In genomic region chr9:44134851-44135730, GRCm38 (mm10) we compare ENCODE assay signal across 9 mouse cellular contexts. TPM values are rescaled to one million over a fixed set of nuclear protein-coding genes. Genes with fewer than 3 reads are reported as not detected.
DNase-seq lines count a peak whose midpoint lies in the region; ATAC-seq and TF ChIP-seq lines count a peak whose summit lies in the region.
"Had no signal": no experiment of that assay in that cellular context is flagged by ENCODE, and none has a peak within 500 bp of the region (broad histone marks: within the 10 kb centered on the region; RNA-seq: fewer than 3 reads in every experiment).

No protein-coding gene starts in this region.

- peak overlapping the region; percentile 82 for H3K4me3 ChIP-seq in ES-Bruce4 (ENCODE audit: low read depth, low read length)
- peak overlapping the region; percentile 45 for H3K4me3 ChIP-seq in forebrain, embryonic 14.5 days (ENCODE audit: low read depth, low read length)
- peak overlapping the region; percentile 42 for H3K4me3 ChIP-seq in hindbrain, embryonic 12.5 days
- H3K4me3 ChIP-seq in limb, embryonic 14.5 days (replicated peaks; ENCODE audit: low read length): peak overlapping the region; percentile 67
- peak overlapping the region; percentile 39 for H3K4me3 ChIP-seq in midbrain, postnatal 0 days (ENCODE audit: low read depth, low read length)

- H3K4me2 ChIP-seq in forebrain, embryonic 14.5 days (ENCODE audit: low read length): peak overlapping the region; percentile 88
- peak overlapping the region; percentile 76 for H3K4me2 ChIP-seq in hindbrain, embryonic 12.5 days (replicated peaks)
- H3K4me2 ChIP-seq in limb, embryonic 14.5 days (replicated peaks; ENCODE audit: low read depth, low read length, severe bottlenecking): peak overlapping the region; percentile 89
- H3K4me2 ChIP-seq in midbrain, postnatal 0 days (ENCODE audit: low read depth, low read length, poor library complexity, severe bottlenecking): peak overlapping the region; percentile 78

- peaks cover 32% of the 10 kb centered on the region for H3K36me3 ChIP-seq in ES-Bruce4 (ENCODE audit: control insufficient read depth, insufficient read depth, low read length, poor library complexity, severe bottlenecking)
- H3K36me3 ChIP-seq in forebrain, embryonic 14.5 days (ENCODE audit: control insufficient read depth, insufficient read depth, low read length): 0 out of 2 replicates have a peak, but pooled peaks cover 6% of the 10 kb centered on the region
- no peaks in the 10 kb centered on the region for H3K36me3 ChIP-seq in hindbrain, embryonic 12.5 days
- H3K36me3 ChIP-seq in limb, embryonic 14.5 days (ENCODE audit: control insufficient read depth, insufficient read depth, low read length): peaks cover 35% of the 10 kb centered on the region
- no peaks in the 10 kb centered on the region for H3K36me3 ChIP-seq in midbrain, postnatal 0 days (ENCODE audit: insufficient read depth, low read length)

- no peaks in the 10 kb centered on the region for H3K9me3 ChIP-seq in ES-Bruce4 (replicated peaks; ENCODE audit: control insufficient read depth, insufficient read depth, low read length, poor library complexity, severe bottlenecking)
- H3K9me3 ChIP-seq in forebrain, embryonic 14.5 days (replicated peaks; ENCODE audit: control insufficient read depth, low read length): no peaks in the 10 kb centered on the region
- H3K9me3 ChIP-seq in hindbrain, embryonic 12.5 days (replicated peaks): no peaks in the 10 kb centered on the region
- H3K9me3 ChIP-seq in limb, embryonic 14.5 days (ENCODE audit: control insufficient read depth, low read length): no peaks in the 10 kb centered on the region
- H3K9me3 ChIP-seq in midbrain, postnatal 0 days (ENCODE audit: low read length): no peaks in the 10 kb centered on the region

- no peaks in the 10 kb centered on the region for H3K27me3 ChIP-seq in ES-Bruce4 (ENCODE audit: control insufficient read depth, insufficient read depth, low read length, poor library complexity, severe bottlenecking)
- H3K27me3 ChIP-seq in forebrain, embryonic 14.5 days (replicated peaks; ENCODE audit: control insufficient read depth, insufficient read depth, low read length): peaks cover 14% of the 10 kb centered on the region; the same call in 1 of the 2 replicates
- peaks cover 55% of the 10 kb centered on the region for H3K27me3 ChIP-seq in hindbrain, embryonic 12.5 days
- H3K27me3 ChIP-seq in limb, embryonic 14.5 days (ENCODE audit: control insufficient read depth, insufficient read depth, low read length): peaks cover 4% of the 10 kb centered on the region; the same call in 1 of the 2 replicates
- peaks cover 32% of the 10 kb centered on the region for H3K27me3 ChIP-seq in midbrain, postnatal 0 days (ENCODE audit: insufficient read depth, low read length)

- peaks cover 6% of the 10 kb centered on the region for H3K4me1 ChIP-seq in ES-Bruce4 (ENCODE audit: control insufficient read depth, insufficient read depth, low read length)
- H3K4me1 ChIP-seq in forebrain, embryonic 14.5 days (ENCODE audit: control insufficient read depth, insufficient read depth, low read length): peaks cover 31% of the 10 kb centered on the region
- H3K4me1 ChIP-seq in hindbrain, embryonic 12.5 days: peaks cover 36% of the 10 kb centered on the region
- peaks cover 35% of the 10 kb centered on the region for H3K4me1 ChIP-seq in limb, embryonic 14.5 days (ENCODE audit: control insufficient read depth, insufficient read depth, low read length)
- peaks cover 6% of the 10 kb centered on the region for H3K4me1 ChIP-seq in midbrain, postnatal 0 days (ENCODE audit: insufficient read depth, low read length)

- peak; percentile 83 for DNase-seq in adrenal gland, postnatal 14 days
- DNase-seq in forebrain, embryonic 14.5 days (ENCODE audit: low spot score): peak; percentile 69
- peak; percentile 24 for DNase-seq in limb, embryonic 14.5 days (ENCODE audit: low spot score)
- DNase-seq in midbrain, postnatal 0 days (ENCODE audit: low spot score): peak; percentile 67
- no peak for DNase-seq in layer of hippocampus, adult 9-10 months (ENCODE audit: low spot score)
- DNase-seq in layer of hippocampus, adult 9-11 months: no peak

- 0 out of 2 replicates have a peak, but pooled peaks have one; percentile 21 for TF ChIP-seq EP300 in ES-Bruce4 (IDR thresholded peaks at IDR 0.05; ENCODE audit: insufficient read depth, low read depth, low read length)

- peak overlapping the region; percentile 87 for H3K9ac ChIP-seq in ES-Bruce4 (ENCODE audit: low read depth, poor library complexity, severe bottlenecking)
- H3K9ac ChIP-seq in forebrain, embryonic 14.5 days (ENCODE audit: low read length): peak overlapping the region; percentile 65
- H3K9ac ChIP-seq in hindbrain, embryonic 12.5 days: peak overlapping the region; percentile 62
- peak overlapping the region; percentile 66 for H3K9ac ChIP-seq in limb, embryonic 14.5 days (ENCODE audit: low read depth, low read length, severe bottlenecking)
- H3K9ac ChIP-seq in midbrain, postnatal 0 days (replicated peaks; ENCODE audit: low read length, poor library complexity, severe bottlenecking): 0 out of 2 replicates have a peak overlapping the region, but pooled peaks have one; percentile 39

- no peak overlapping the region for H3K27ac ChIP-seq in ES-Bruce4 (ENCODE audit: insufficient read depth, low read length)
- peak overlapping the region; percentile 36; the same call in 1 of the 2 replicates for H3K27ac ChIP-seq in forebrain, embryonic 14.5 days (ENCODE audit: low read depth, low read length)
- no peak overlapping the region for H3K27ac ChIP-seq in hindbrain, embryonic 12.5 days
- H3K27ac ChIP-seq in limb, embryonic 14.5 days (replicated peaks; ENCODE audit: low read depth, low read length): peak overlapping the region; percentile 72
- no peak overlapping the region for H3K27ac ChIP-seq in midbrain, postnatal 0 days (ENCODE audit: low read depth, low read length)

- WGBS in forebrain, embryonic 14.5 days: 2% methylated on average over 49 of the region's 49 CpGs
- 2% methylated on average over 48 of the region's 49 CpGs for WGBS in hindbrain, embryonic 12.5 days
- 1% methylated on average over 47 of the region's 49 CpGs for WGBS in limb, embryonic 14.5 days
- WGBS in midbrain, postnatal 0 days: 3% methylated on average over 45 of the region's 49 CpGs

- no peak for TF ChIP-seq POLR2A in ES-Bruce4 (IDR thresholded peaks at IDR 0.05; ENCODE audit: insufficient read depth, low read length)
- no peak for TF ChIP-seq POLR2A in limb, embryonic 14.5 days (IDR thresholded peaks at IDR 0.05; ENCODE audit: borderline replicate concordance, extremely low read depth, insufficient read depth, insufficient read length)

- peak; percentile 45 for ATAC-seq in forebrain, embryonic 14.5 days
- no peak for ATAC-seq in hindbrain, embryonic 12.5 days (ENCODE audit: low FRiP score)
- peak; percentile 21; the same call in 1 of the 2 replicates for ATAC-seq in limb, embryonic 14.5 days (ENCODE audit: low FRiP score, low read depth)
- peak; percentile 14; the same call in 1 of the 2 replicates for ATAC-seq in midbrain, postnatal 0 days (ENCODE audit: low FRiP score)

- TF ChIP-seq CTCF in ES-Bruce4 (IDR thresholded peaks at IDR 0.05; ENCODE audit: low read depth, low read length): no peak
- no peak for TF ChIP-seq CTCF in midbrain, postnatal 0 days (IDR thresholded peaks at IDR 0.05)

RNA-seq across cellular contexts. Expression of gene Mcam, which starts 0.8 kb away (rescaled TPM):
- 57.6 and 58.0 TPM in 2 replicates for polyA plus RNA-seq in ES-Bruce4 (2011; ENCODE audit: insufficient read depth, insufficient read length, low read depth, missing spikeins)
- 65.3 and 76.6 TPM in 2 replicates for total RNA-seq in adrenal gland, postnatal 14 days (2021)
- 13.2 and 14.1 TPM in 2 replicates for polyA plus RNA-seq in forebrain, embryonic 14.5 days (2014; fragmentation: Nextera tagmentation; extraction: Ambion mirVana)
- 14.5 and 15.4 TPM in 2 replicates for polyA plus RNA-seq in hindbrain, embryonic 12.5 days (2016; fragmentation: Nextera tagmentation; extraction: Ambion mirVana)
- 82.8 and 101 TPM in 2 replicates for polyA plus RNA-seq in limb, embryonic 14.5 days (2012; rRNA removed)
- 44.2 and 46.3 TPM in 2 replicates for polyA plus RNA-seq in limb, embryonic 14.5 days (2014; fragmentation: Nextera tagmentation; extraction: Ambion mirVana)
- 14.6 and 19.9 TPM in 2 replicates for total RNA-seq in midbrain, postnatal 0 days (2014; rRNA removed)
- 4.4 TPM in 2 replicates for polyA plus RNA-seq in midbrain, postnatal 0 days (2015; fragmentation: Nextera tagmentation; extraction: Ambion mirVana)

RNA-seq across cellular contexts. Expression of gene Rnf26, which starts 21.8 kb away (rescaled TPM):
- polyA plus RNA-seq in ES-Bruce4 (2011; ENCODE audit: insufficient read depth, insufficient read length, low read depth, missing spikeins): 34.1 and 34.3 TPM in 2 replicates
- 27.5 and 31.8 TPM in 2 replicates for total RNA-seq in adrenal gland, postnatal 14 days (2021)
- polyA plus RNA-seq in forebrain, embryonic 14.5 days (2014; fragmentation: Nextera tagmentation; extraction: Ambion mirVana): 31.3 and 35.1 TPM in 2 replicates
- 57.1 and 61.4 TPM in 2 replicates for polyA plus RNA-seq in hindbrain, embryonic 12.5 days (2016; fragmentation: Nextera tagmentation; extraction: Ambion mirVana)
- 56.1 and 80.2 TPM in 2 replicates for polyA plus RNA-seq in limb, embryonic 14.5 days (2012; rRNA removed)
- 74.0 and 81.0 TPM in 2 replicates for polyA plus RNA-seq in limb, embryonic 14.5 days (2014; fragmentation: Nextera tagmentation; extraction: Ambion mirVana)
- total RNA-seq in midbrain, postnatal 0 days (2014; rRNA removed): 13.0 and 15.0 TPM in 2 replicates
- polyA plus RNA-seq in midbrain, postnatal 0 days (2015; fragmentation: Nextera tagmentation; extraction: Ambion mirVana): 33.4 and 34.1 TPM in 2 replicates

RNA-seq across cellular contexts. Expression of gene Gm49380, which starts 21.8 kb away (rescaled TPM):
- 0.49 and 0.67 TPM in 2 replicates for polyA plus RNA-seq in ES-Bruce4 (2011; ENCODE audit: insufficient read depth, insufficient read length, low read depth, missing spikeins)
- total RNA-seq in adrenal gland, postnatal 14 days (2021): 0.15 and 0.52 TPM in 2 replicates
- polyA plus RNA-seq in forebrain, embryonic 14.5 days (2014; fragmentation: Nextera tagmentation; extraction: Ambion mirVana): 0.11 and 0.16 TPM in 2 replicates
- polyA plus RNA-seq in hindbrain, embryonic 12.5 days (2016; fragmentation: Nextera tagmentation; extraction: Ambion mirVana): 0.26 and 0.30 TPM in 2 replicates
- 0.41 and 0.49 TPM in 2 replicates for polyA plus RNA-seq in limb, embryonic 14.5 days (2012; rRNA removed)
- polyA plus RNA-seq in limb, embryonic 14.5 days (2014; fragmentation: Nextera tagmentation; extraction: Ambion mirVana): 0.23 and 0.65 TPM in 2 replicates
- not detected in 2 replicates for total RNA-seq in midbrain, postnatal 0 days (2014; rRNA removed)
- 0.07 and 0.27 TPM in 2 replicates for polyA plus RNA-seq in midbrain, postnatal 0 days (2015; fragmentation: Nextera tagmentation; extraction: Ambion mirVana)
- total RNA-seq: hematopoietic stem cell, adult 5-6 weeks had no signal

RNA-seq across cellular contexts. Expression of gene C1qtnf5, which starts 28.0 kb away (rescaled TPM):
- not detected in 2 replicates for polyA plus RNA-seq in ES-Bruce4 (2011; ENCODE audit: insufficient read depth, insufficient read length, low read depth, missing spikeins)
- total RNA-seq in adrenal gland, postnatal 14 days (2021): 11.1 and 14.9 TPM in 2 replicates
- polyA plus RNA-seq in forebrain, embryonic 14.5 days (2014; fragmentation: Nextera tagmentation; extraction: Ambion mirVana): 2.6 and 3.2 TPM in 2 replicates
- polyA plus RNA-seq in hindbrain, embryonic 12.5 days (2016; fragmentation: Nextera tagmentation; extraction: Ambion mirVana): 1.4 and 1.8 TPM in 2 replicates
- polyA plus RNA-seq in limb, embryonic 14.5 days (2012; rRNA removed): 10.0 and 12.7 TPM in 2 replicates
- 6.9 and 7.5 TPM in 2 replicates for polyA plus RNA-seq in limb, embryonic 14.5 days (2014; fragmentation: Nextera tagmentation; extraction: Ambion mirVana)
- 16.6 and 29.0 TPM in 2 replicates for total RNA-seq in midbrain, postnatal 0 days (2014; rRNA removed)
- 9.9 and 10.7 TPM in 2 replicates for polyA plus RNA-seq in midbrain, postnatal 0 days (2015; fragmentation: Nextera tagmentation; extraction: Ambion mirVana)
- total RNA-seq: hematopoietic stem cell, adult 5-6 weeks had no signal

RNA-seq across cellular contexts. Expression of gene Mfrp, which starts 33.6 kb away (rescaled TPM):
- polyA plus RNA-seq in ES-Bruce4 (2011; ENCODE audit: insufficient read depth, insufficient read length, low read depth, missing spikeins): not detected in 2 replicates
- not detected in 2 replicates for total RNA-seq in adrenal gland, postnatal 14 days (2021)
- 0.31 TPM in 1 of 2 replicates, not detected in the other for polyA plus RNA-seq in forebrain, embryonic 14.5 days (2014; fragmentation: Nextera tagmentation; extraction: Ambion mirVana)
- 0.14 and 0.30 TPM in 2 replicates for polyA plus RNA-seq in hindbrain, embryonic 12.5 days (2016; fragmentation: Nextera tagmentation; extraction: Ambion mirVana)
- polyA plus RNA-seq in limb, embryonic 14.5 days (2012; rRNA removed): 0.08 and 0.29 TPM in 2 replicates
- 0.18 and 0.37 TPM in 2 replicates for polyA plus RNA-seq in limb, embryonic 14.5 days (2014; fragmentation: Nextera tagmentation; extraction: Ambion mirVana)
- total RNA-seq in midbrain, postnatal 0 days (2014; rRNA removed): 0.19 and 2.8 TPM in 2 replicates
- 0.05 TPM in 1 of 2 replicates, not detected in the other for polyA plus RNA-seq in midbrain, postnatal 0 days (2015; fragmentation: Nextera tagmentation; extraction: Ambion mirVana)
- total RNA-seq: hematopoietic stem cell, adult 5-6 weeks had no signal

Comparison
In these comparisons a context has a peak if more than half of its experiments do, and no peak if none do; other contexts are left out.
1. H3K27ac ChIP-seq: peak in forebrain, embryonic 14.5 days (single experiment) and limb, embryonic 14.5 days (single experiment); none in ES-Bruce4 (single experiment), hindbrain, embryonic 12.5 days (single experiment) and midbrain, postnatal 0 days (single experiment).
2. DNase-seq: peak in adrenal gland, postnatal 14 days (single experiment), forebrain, embryonic 14.5 days (single experiment), limb, embryonic 14.5 days (single experiment) and midbrain, postnatal 0 days (single experiment); none in layer of hippocampus, adult 9-10 months (single experiment) and layer of hippocampus, adult 9-11 months (single experiment).
3. Peak in every context shown above with its lines, with median percentiles within 50 percentile points of each other: H3K4me3 ChIP-seq, H3K9ac ChIP-seq and H3K4me2 ChIP-seq.